Mouse (Mus musculus): ENCODE results near the gene St6gal2.

The St6gal2 gene

DNA sequence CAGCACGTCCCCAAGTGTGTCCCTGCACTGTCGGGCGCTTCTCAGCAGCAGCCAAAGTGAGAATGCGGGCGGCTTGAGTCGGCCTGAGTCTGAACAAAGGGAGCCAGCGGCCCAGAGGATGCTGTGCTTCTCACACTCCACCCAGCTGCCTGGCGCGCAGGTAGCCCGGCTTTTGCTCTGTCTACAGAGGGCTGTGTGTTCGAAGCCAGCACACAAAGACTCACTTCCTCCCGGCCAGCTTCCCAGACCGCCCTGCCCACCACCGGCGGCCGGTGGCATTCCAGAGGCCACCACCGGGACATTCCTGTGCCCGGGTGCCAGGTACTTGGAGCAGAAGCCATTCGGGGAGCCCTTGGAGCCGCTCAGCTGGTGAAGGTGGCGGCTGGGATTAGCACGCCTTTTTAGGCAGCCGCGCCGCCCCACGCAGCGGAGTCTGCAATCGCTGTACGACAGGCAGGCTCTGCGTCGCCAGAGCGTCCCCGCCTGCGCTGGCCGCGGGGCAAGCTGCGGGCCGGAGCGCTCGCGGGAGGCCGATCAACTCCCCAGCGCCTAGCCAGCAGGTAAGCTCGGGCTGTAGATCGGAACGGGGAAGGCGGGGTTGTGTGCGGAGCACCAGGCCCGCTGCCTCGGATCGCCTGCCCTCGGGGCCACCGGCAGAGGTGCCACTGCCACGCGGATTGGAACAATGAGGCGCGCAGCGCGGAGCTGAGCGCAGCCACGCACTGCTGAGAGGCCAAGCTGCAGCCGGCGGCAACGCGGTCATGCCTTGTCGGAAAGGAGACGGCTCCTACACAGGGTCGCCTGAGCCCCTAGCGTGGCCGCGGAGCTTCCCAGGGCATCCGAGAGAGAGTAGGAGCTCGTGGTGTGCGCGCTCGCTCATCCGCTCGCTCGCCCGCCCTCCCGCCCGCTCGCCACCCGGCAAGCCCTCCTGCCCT, at the start of gene St6gal2:
Gene St6gal2 (plus strand): TSS at position 133 of the 935 bp plus-strand sequence.
- no peak for DNase-seq (ENCODE audit: low spot score in 2 of 2)

GRCm38 (mm10) chr17:55406043-55406442, 39.1 kb upstream of the St6gal2 start:
- no peak for DNase-seq (ENCODE audit: low spot score in 2 of 2)

GRCm38 (mm10) chr17:55416519-55416918, 28.7 kb upstream of the St6gal2 start:
- no peak for DNase-seq (ENCODE audit: low spot score in 2 of 2)

DNA sequence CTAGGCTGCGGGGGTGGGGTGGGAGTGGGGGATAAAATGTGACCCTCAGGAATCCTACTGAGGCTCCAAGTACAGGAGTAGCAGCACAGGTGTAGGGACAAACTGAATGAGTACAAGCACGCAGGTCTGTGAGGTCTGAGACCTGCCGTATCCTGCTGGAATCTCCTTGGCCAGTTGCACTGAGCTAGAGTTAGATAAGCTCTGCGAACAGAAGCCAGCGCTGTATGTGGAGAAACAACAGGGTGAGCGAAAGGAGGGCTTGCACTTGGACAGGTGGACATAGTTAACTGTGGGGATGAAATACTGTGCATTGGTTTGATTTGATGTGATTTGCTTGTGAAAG, 974 bp downstream of the St6gal2 start:
- DNase-seq (ENCODE audit: low spot score in 2 of 2): no peak

DNA sequence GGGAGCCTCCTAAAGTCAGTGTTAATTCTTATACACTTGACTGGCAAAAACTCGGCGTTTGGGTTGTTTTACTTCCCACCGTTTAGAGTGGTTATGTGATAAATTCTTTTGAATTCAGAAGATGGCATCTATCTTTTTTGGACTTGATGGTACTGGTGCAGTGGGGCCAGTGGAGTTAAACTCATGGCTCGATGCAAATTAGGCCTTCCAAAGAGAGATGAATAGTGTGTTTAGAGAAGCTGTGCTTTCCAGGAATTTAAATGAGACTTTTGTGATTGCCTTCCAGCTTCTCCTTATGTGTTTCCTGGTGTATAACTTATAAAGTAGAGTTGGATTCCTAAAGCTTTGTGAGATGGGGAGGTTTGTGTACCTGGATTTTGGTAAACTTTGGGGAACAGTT, 1.5 kb downstream of the St6gal2 start:
- DNase-seq (ENCODE audit: low spot score in 2 of 2): no peak

DNA sequence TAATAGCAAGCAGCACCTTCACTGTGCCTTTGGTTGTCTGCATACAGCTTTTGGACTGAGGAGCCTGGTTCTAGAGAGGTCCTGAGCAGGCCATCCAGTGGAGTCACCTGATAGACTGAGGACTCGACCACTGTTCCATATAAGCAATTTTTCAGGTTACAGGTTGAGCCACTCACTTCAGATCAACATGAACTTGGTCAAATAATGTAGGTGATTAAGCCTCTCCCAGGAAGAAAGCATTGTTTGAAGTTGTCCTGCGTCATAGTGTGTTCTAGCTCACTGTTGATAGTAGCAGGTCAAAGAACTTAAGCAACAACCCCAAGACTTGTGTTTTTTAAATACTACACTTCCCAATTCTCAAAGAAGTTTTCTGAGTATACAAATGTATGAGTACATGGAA, 5.8 kb downstream of the St6gal2 start:
- no peak for DNase-seq (ENCODE audit: low spot score in 2 of 2)

- no peak for DNase-seq (ENCODE audit: low spot score in 2 of 2)
Observed at GRCm38 (mm10) chr17:55454487-55454886, 9.3 kb downstream of the St6gal2 start.

DNA sequence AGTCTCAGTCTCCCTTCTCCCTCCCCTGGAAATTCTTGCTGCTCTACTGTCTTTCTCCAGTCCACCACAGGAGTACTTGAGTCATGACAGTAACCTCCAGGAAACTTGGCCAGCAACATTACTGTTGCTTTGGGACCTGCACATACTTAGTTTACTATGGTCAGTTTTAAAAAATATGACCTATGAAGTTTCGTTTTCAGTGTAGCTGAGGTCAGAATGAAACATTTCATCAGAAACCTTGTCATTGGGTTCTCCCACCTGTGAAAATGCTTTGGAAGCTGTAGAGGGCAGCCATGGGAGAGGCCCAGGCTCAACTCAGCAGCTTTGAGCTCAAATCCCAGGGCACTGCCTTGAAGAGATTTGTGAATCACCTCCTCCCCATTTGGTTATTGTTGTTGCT, 15.0 kb downstream of the St6gal2 start:
- DNase-seq (ENCODE audit: low spot score in 2 of 2): no peak

DNA sequence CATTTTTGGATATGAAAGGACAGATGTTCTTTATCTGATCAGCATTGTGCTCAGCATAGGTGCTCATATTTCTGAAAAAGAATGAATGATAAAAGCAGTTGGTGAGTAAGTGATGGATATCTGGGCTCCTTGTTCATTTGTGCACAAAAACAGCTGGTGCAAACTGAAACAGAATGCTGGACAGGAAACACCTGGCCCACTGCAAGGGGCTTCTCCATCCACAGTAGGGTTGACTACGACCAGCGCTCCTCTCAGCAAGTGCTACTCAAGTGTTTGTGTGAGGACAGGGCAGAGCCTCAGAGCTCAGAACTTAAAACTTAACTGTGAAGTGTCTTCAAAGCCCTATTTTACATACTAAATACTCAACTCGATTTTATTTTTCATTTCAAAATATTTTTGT, 22.4 kb downstream of the St6gal2 start:
- no peak for DNase-seq (ENCODE audit: low spot score in 2 of 2)

- no peak for DNase-seq (ENCODE audit: low spot score in 2 of 2)
Observed at GRCm38 (mm10) chr17:55468963-55469362, 23.8 kb downstream of the St6gal2 start.

DNA sequence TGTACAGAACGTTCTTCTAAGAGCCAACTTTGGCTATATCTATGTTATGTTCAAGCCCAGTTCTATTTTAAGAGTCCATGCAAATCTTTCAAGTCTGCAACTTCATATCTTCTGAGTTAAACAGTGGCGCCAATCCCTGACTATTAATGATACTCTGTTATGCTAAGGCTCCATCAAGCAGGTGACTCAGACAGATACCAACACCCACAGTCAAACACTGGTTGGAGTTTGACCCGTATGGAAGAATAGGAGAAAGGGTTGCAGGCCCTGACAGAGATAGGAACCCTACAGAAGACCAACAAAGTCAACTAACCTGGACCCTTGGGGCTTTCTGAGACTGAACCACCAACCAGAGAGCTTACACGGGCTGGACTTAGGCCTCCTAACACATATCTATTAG, 30.8 kb downstream of the St6gal2 start:
- DNase-seq (ENCODE audit: low spot score in 2 of 2): no peak

DNA sequence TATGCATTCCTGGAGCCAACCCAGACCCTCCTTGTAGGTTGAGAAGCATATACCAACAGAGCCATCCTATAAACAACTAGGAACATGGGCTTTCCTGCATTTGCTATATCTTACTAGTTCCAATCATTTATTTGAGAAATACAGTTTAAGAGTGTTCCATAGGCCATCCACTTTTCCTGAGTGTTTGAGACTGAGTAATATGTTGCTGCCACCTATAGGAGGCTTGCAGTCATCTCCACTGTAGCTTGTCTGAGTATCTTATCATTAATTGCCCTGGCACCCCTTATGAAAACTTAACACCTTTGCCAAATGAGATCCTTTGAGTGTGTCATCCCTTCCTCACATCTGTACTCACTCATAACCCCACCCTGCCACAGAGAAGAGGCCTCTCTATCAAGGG, 32.2 kb downstream of the St6gal2 start:
- no peak for DNase-seq (ENCODE audit: low spot score in 2 of 2)

GRCm38 (mm10) chr17:55479367-55479766, 34.2 kb downstream of the St6gal2 start:
- no peak for DNase-seq (ENCODE audit: low spot score in 2 of 2)

- no peak for DNase-seq (ENCODE audit: low spot score in 2 of 2)
Observed at GRCm38 (mm10) chr17:55484108-55484870, 39.1 kb downstream of the St6gal2 start.

- no peak for DNase-seq (ENCODE audit: low spot score in 2 of 2)
Observed at GRCm38 (mm10) chr17:55531872-55532271, 86.7 kb downstream of the St6gal2 start.

- no peak for DNase-seq (ENCODE audit: low spot score in 2 of 2)
Observed at GRCm38 (mm10) chr17:55548476-55548875, 103.3 kb downstream of the St6gal2 start.

DNA sequence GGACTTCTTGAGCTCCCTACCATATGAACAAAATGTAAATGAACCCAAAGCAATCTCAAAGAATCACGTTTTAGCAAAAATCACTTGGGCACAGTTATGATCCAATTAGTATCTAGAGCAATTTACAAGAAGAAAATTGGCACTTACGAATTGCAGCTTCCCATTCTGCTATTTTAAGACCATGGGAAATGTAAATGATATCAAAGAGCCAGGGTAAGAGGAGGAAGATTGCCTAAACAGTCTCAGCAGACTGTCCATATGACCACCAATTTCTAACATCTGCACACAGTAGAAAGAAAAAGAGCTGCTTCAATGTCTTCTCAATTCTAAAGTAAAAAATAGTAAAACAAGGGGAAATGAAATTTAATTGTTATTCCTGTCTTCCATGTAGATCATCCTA, 116.6 kb downstream of the St6gal2 start:
- DNase-seq (ENCODE audit: low spot score in 2 of 2): no peak

All from spleen, postnatal 4 days (tissue).